Mouse (Mus musculus) kidney, adult 11 months (tissue): Measurements from ENCODE around the gene Prm2.

Experiments
- DNase-seq: peaks from one replicate; pipeline ENCODE4 v3.0.0; 2022

The Prm2 gene

DNA sequence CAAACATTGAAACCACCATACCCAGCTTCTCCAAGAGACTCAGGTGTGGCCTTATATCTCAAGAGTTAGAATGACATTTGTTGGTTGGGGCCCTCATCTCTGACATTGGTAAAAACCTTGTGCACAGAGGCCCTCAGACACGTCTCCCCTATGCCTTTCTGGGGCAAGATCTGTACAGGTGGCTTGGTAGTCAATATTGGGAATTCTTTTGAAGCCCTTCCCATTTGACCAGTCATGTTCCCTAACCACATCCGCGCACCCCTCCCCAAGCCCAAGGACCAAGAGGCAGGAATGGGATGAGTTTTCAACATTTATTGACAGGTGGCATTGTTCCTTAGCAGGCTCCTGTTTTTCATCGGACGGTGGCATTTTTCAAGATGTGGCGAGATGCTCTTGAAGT is at the start of gene Prm2:
Prm2 (minus strand) TSS at position 101 of the 400 bp plus-strand sequence.
- no peak for DNase-seq

- DNase-seq, result no peak
Measured at GRCm38 (mm10) chr16:10844319-10844670, 48.4 kb upstream of the Prm2 start.

DNA sequence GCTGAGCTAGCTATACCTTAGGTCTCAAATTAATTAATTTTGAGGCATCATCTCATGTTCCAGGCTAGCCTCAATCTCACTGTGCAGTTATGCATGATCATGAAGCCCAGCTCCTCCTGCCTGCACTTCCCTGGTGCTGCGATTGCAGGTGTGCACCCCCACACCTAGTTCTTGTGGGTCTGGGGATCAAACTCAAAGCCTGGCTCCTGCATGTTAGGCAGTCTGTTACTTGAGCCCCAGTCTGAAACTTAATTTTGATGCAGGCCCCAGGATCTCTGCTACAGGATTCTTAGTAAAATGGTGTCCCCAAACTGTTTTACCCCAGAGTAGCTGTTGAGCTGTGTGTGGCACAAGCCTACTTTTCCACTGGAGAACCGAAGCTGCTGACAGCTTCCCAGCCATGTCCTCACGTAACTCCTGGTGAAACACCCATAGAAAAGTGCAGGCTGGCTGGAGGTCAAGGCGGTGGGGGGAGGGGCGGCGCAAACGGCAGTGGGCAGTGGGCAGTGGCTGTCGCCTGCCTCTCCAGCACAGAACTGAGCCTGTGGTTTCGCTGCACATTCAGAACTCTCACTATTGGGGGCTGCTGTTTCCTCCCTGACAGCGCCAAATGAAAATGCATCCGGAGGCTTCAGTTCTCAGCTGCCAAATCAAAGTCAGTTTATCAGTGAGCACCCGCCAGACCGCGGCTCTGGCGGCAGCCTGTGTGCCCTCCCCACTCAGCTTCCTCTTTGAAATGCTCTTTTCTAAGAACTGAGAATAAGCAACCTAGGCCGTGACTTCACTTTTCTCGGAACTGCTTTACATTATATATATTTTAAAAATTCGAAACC is 47.8 kb upstream of the Prm2 start:
- no peak for DNase-seq

DNA sequence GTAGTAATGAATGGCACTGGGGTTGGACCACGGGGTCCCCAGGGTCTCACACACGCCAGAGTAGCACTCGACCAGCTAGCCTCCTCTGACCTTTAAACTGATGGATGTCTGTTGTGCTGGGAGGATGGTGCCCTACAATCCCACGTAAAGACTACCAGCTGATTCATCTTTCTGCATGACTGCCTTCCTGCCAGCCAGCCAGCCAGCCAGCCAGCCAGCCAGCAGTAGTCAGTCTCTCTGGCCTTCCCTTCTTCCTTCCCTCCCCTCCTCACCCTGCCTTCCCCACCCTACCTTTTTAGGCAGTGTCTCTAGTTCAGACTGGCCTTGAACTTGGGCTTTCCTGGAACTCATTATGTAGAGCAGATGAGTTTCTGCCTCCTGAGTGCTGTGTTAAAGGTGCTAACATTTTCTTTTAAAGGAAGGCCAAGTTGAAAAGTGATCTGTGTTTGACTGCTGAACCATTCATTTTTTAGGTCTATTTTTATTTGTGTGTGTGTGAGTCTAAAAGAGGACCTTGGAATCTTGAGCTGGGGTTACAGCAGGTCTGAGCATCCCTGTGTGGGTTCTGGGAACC is 46.4 kb upstream of the Prm2 start:
- peak; percentile 47 for DNase-seq

GRCm38 (mm10) chr16:10840018-10840417 is 44.1 kb upstream of the Prm2 start:
- no peak for DNase-seq

- DNase-seq, result peak; percentile 30
Measured at GRCm38 (mm10) chr16:10838487-10839245, 42.7 kb upstream of the Prm2 start.

DNA sequence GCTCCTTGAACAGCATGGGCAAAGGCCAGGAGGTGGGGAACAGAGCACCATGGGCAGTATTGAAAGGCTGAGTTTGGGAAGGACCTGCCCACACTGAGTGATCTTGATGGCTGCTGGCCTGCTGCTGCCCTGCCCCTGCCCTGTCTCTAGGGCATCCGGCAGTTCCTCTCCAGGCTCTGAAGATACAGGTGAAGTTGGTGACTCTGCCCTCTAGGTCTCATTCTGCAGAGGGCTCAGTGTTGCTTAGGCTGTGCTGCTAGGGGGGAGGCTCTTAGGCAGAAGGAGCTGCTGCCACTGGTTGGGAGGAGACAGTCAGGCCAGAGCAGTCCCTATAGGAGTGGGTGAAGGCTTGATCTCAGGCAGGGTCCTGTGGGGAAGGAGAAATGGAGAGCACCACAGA is 42.0 kb upstream of the Prm2 start:
- no peak for DNase-seq

- no peak for DNase-seq
Measured at GRCm38 (mm10) chr16:10837250-10837649, 41.3 kb upstream of the Prm2 start.

GRCm38 (mm10) chr16:10836388-10836787 is 40.5 kb upstream of the Prm2 start:
- no peak for DNase-seq

DNA sequence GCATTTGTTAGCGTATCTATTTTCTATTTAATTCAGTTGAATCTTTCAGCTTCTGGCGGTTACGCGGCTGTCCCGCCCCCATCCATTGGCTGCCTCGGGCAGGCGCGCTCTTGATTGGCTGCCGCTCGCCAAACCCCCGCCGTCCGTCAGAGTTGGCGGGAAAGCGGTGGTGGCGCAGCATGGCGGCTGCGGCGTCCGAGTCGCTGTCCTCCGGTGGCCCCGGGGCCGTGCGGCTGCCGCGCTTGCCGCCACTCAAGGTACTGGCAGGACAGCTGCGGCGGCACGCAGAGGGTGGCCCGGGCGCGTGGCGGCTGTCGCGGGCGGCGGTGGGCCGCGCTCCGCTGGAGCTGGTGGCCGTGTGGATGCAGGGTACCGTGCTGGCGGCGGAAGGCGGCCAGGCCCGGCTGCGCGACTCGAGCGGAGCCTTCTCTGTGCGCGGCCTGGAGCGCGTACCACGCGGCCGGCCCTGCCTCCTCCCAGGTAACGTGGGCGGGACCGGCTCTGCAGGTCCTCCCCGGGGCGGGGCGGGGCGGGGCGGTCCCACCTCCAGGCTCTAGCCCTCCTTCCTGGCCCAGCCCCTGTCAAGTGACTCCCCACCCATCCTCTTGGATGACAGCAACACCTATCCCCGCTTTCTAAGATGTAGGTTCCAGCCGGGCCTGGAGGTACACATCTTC is 39.1 kb upstream of the Prm2 start, which contains the start of gene Rmi2:
Rmi2 (plus strand) TSS at position 149 of the 677 bp plus-strand sequence.
- peak; percentile 79 for DNase-seq

- DNase-seq, result no peak
Measured at GRCm38 (mm10) chr16:10834542-10834910, 38.6 kb upstream of the Prm2 start.

DNA sequence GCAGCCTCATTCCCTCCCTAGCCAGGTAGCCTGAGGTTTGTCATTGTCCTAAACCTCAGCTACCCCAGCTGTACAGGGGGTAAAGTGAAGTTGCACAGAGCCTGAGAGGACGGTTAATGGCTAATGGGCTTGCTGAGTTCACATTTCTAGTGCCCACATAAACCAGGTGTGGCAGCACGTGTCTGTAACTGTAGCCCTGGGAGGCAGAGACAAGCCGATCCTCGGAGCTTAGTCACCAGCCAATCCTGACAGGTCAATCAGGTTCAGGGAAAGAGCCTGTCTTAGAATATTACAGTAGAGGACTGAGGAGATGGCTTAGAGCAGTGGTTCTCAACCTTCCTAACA is 32.5 kb upstream of the Prm2 start:
- peak; percentile 57 for DNase-seq

DNA sequence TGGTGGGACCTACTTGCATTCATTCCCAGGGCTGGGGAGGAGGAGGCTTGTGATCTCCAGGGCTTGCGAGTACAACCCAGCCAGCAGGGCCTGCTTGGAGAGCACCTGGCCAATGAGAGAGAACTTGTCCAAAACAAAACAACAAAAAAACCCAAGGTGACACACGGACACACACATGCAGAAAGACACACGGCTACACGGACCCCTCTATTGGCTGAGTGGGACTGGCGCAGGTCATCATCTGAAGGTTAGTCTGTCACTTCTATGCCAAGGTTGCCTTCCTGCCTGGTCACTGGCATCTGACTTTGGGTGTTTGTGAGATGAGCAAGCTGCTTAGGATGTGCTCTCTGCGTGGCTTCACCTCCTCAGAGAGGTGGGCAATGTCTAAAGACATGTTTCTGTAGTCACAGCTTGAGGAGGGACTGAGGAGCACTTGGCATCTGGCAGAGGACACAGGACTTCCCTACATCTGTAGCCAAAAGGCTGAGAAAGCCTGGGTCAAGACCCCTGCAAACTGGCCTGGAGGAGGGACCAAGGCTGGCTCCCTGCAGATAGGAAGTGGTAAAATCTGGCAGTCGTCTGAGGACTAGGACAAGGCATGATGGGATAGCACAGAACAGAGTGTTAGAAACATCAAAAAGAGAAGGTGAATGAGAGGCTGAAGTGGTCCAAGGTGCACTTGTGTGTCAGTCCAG is 32.0 kb upstream of the Prm2 start:
- no peak for DNase-seq

DNA sequence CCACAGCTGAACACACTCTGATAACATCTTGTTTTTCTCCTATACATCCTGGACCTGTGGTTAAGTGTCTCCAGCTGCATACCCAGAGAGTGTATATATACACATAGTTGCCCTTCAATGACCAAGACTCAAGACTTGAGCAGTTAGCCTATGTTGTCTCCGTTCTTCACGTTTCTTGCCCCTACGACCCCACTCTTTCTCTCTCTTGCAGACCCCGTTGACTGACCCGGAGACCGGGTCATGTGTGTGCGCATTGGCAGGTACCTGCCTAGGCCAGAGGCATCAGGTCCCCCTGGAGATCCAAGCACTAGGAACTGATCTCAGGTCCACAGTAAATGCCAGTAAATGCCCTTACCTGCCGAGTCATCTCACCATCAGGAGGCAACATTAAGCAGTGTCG is 31.3 kb upstream of the Prm2 start:
- no peak for DNase-seq

GRCm38 (mm10) chr16:10825840-10826239 is 29.9 kb upstream of the Prm2 start:
- no peak for DNase-seq

DNA sequence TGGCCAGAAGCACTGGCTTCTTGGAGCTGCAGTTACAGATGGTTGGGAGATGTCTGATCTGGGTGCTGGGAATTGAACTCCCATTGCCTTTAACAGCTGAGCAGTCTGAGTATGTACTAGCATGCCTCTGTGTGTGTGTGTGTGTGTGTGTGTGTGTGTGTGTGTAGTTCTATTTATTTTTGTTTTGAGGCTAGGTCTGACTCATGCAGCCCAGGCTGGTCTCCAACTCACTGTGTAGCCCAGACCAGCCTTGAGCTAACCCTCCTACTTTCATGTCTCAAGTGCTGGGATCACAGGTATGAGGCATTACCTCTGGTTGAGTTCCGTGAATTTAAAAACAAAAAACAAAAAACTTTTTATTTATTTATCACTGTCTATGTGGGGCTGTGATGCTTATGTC is 28.6 kb upstream of the Prm2 start:
- no peak for DNase-seq

- DNase-seq, result no peak
Measured at GRCm38 (mm10) chr16:10821387-10821786, 25.5 kb upstream of the Prm2 start.

DNA sequence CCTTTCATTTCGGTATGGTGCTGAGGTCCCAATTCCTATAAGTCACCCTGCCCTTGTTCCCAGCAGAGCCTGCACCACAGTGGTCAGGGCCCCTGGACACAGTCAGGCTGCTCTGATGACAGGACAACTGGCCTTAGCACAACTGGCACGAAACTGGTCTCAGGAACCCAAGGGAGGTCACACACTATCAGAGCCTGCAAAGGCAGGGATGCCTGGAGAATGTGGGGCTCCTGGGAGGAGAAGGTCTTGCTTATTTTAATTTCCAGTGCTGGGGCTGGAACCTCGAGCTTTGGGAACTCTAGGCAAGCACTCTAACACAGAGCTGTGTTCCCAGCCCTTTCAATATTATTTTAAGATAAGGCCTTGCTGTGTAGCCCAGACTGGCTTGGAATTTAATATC is 24.0 kb upstream of the Prm2 start:
- DNase-seq, result no peak

DNA sequence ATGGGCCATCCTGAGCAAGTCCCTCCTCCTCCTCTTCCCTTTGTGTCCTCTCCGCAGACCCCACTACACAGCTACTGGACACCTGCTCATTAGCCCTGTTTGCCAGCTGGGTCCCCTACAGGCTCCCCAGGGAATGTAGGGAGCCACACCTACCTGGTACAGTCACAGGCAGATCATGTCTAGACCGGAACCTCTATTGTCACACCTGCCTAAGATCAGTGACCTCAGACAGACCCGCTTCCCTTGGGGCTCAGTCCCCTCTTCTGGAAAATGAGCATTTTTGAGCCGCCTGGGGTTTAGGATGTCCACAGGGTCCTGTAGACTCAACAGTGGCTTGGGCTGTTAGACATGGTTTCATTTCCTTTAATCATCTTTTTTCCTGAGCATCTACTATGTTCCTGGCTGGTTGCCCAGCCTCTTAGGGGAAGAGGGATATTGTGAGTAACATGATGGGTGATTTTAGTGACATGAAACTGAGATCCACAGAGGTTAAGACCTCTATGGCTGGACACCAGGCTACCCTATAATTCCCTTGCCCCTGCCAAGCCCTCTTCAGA is 22.7 kb upstream of the Prm2 start:
- DNase-seq, result no peak

GRCm38 (mm10) chr16:10814864-10815263 is 18.9 kb upstream of the Prm2 start:
- DNase-seq, result no peak

GRCm38 (mm10) chr16:10813726-10814125 is 17.8 kb upstream of the Prm2 start:
- DNase-seq, result no peak

- DNase-seq, result no peak
Measured at GRCm38 (mm10) chr16:10812865-10813371, 17.0 kb upstream of the Prm2 start, which contains the start of gene Gm11172. TSS of gene Gm11172 (plus strand) at chr16:10812915.
